Mouse (Mus musculus): ENCODE results near the gene Hsf2bp. TPM values are rescaled to one million over a fixed set of nuclear protein-coding genes. Genes with fewer than 3 reads are reported as not detected.

Gene Hsf2bp
- polyA plus RNA-seq, 1 experiment: 5.1 TPM

- TF ChIP-seq CTCF (conservative IDR thresholded peaks at IDR 0.05; ENCODE audit: insufficient read depth, insufficient read length, low read depth, low read length) (0 out of 2 replicates have a peak, but pooled peaks have one; percentile 7), POLR2A (IDR thresholded peaks at IDR 0.05; ENCODE audit: low read depth, low read length) (no peak)
- Histone ChIP-seq H3K36me3 (ENCODE audit: control insufficient read depth, insufficient read depth, low read length) (no peaks in the 10 kb centered on the region), H3K27me3 (replicated peaks; ENCODE audit: control insufficient read depth, insufficient read depth, low read length) (no peaks in the 10 kb centered on the region), H3K4me3 (ENCODE audit: insufficient read depth, low read depth, low read length) (no peak overlapping the region), H3K27ac (ENCODE audit: insufficient read depth, low read depth, low read length) (peak overlapping the region; percentile 87), H3K4me1 (ENCODE audit: control insufficient read depth, insufficient read depth, low read length) (peaks cover 20% of the 10 kb centered on the region; the same call in 1 of the 2 replicates)
- 57% methylated on average over 7 of the region's 7 CpGs for WGBS
- DNase-seq: peak; percentile 90
These were observed 132.1 kb downstream of the Hsf2bp start for GRCm38 (mm10) chr17:31904036-31904435.

GRCm38 (mm10) chr17:31902630-31903198, 133.4 kb downstream of the Hsf2bp start:
- peak overlapping the region; percentile 87 for H3K27ac ChIP-seq (ENCODE audit: insufficient read depth, low read depth, low read length)
- WGBS: 66% methylated on average over 3 of the region's 3 CpGs
- peaks cover 20% of the 10 kb centered on the region; the same call in 1 of the 2 replicates for H3K4me1 ChIP-seq (ENCODE audit: control insufficient read depth, insufficient read depth, low read length)
- H3K27me3 ChIP-seq (replicated peaks; ENCODE audit: control insufficient read depth, insufficient read depth, low read length): no peaks in the 10 kb centered on the region
- DNase-seq: no peak
- no peak overlapping the region for H3K4me3 ChIP-seq (ENCODE audit: insufficient read depth, low read depth, low read length)
- no peaks in the 10 kb centered on the region for H3K36me3 ChIP-seq (ENCODE audit: control insufficient read depth, insufficient read depth, low read length)
- TF ChIP-seq CTCF (conservative IDR thresholded peaks at IDR 0.05; ENCODE audit: insufficient read depth, insufficient read length, low read depth, low read length) (no peak), POLR2A (IDR thresholded peaks at IDR 0.05; ENCODE audit: low read depth, low read length) (no peak)

- Histone ChIP-seq H3K27me3 (replicated peaks; ENCODE audit: control insufficient read depth, insufficient read depth, low read length) (no peaks in the 10 kb centered on the region), H3K36me3 (ENCODE audit: control insufficient read depth, insufficient read depth, low read length) (no peaks in the 10 kb centered on the region), H3K4me1 (ENCODE audit: control insufficient read depth, insufficient read depth, low read length) (peaks cover 20% of the 10 kb centered on the region; the same call in 1 of the 2 replicates), H3K4me3 (ENCODE audit: insufficient read depth, low read depth, low read length) (peak overlapping the region; percentile 13; the same call in 1 of the 2 replicates), H3K27ac (ENCODE audit: insufficient read depth, low read depth, low read length) (peak overlapping the region; percentile 98)
- 46% methylated on average over 11 of the region's 11 CpGs for WGBS
- TF ChIP-seq CTCF (conservative IDR thresholded peaks at IDR 0.05; ENCODE audit: insufficient read depth, insufficient read length, low read depth, low read length) (no peak), POLR2A (IDR thresholded peaks at IDR 0.05; ENCODE audit: low read depth, low read length) (peak; percentile 46)
- DNase-seq: peak; percentile 95
These were observed 134.5 kb downstream of the Hsf2bp start for GRCm38 (mm10) chr17:31901461-31902204.

GRCm38 (mm10) chr17:31898941-31899340, 137.2 kb downstream of the Hsf2bp start:
- WGBS: 78% methylated on average over 5 of the region's 5 CpGs
- Histone ChIP-seq H3K36me3 (ENCODE audit: control insufficient read depth, insufficient read depth, low read length) (no peaks in the 10 kb centered on the region), H3K4me3 (ENCODE audit: insufficient read depth, low read depth, low read length) (no peak overlapping the region), H3K27ac (ENCODE audit: insufficient read depth, low read depth, low read length) (no peak overlapping the region), H3K27me3 (replicated peaks; ENCODE audit: control insufficient read depth, insufficient read depth, low read length) (no peaks in the 10 kb centered on the region), H3K4me1 (ENCODE audit: control insufficient read depth, insufficient read depth, low read length) (peaks cover 9% of the 10 kb centered on the region; the same call in 1 of the 2 replicates)
- no peak for DNase-seq
- no peak for TF ChIP-seq POLR2A (IDR thresholded peaks at IDR 0.05; ENCODE audit: low read depth, low read length)
- TF ChIP-seq CTCF (conservative IDR thresholded peaks at IDR 0.05; ENCODE audit: insufficient read depth, insufficient read length, low read depth, low read length): no peak

GRCm38 (mm10) chr17:31897186-31897793, 138.9 kb downstream of the Hsf2bp start:
- Histone ChIP-seq H3K36me3 (ENCODE audit: control insufficient read depth, insufficient read depth, low read length) (no peaks in the 10 kb centered on the region), H3K4me3 (ENCODE audit: insufficient read depth, low read depth, low read length) (no peak overlapping the region), H3K27ac (ENCODE audit: insufficient read depth, low read depth, low read length) (no peak overlapping the region), H3K4me1 (ENCODE audit: control insufficient read depth, insufficient read depth, low read length) (peaks cover 7% of the 10 kb centered on the region; the same call in 1 of the 2 replicates), H3K27me3 (replicated peaks; ENCODE audit: control insufficient read depth, insufficient read depth, low read length) (no peaks in the 10 kb centered on the region)
- peak; percentile 30 for DNase-seq
- 82% methylated on average over 4 of the region's 4 CpGs for WGBS
- TF ChIP-seq POLR2A (IDR thresholded peaks at IDR 0.05; ENCODE audit: low read depth, low read length) (no peak), CTCF (conservative IDR thresholded peaks at IDR 0.05; ENCODE audit: insufficient read depth, insufficient read length, low read depth, low read length) (no peak)

GRCm38 (mm10) chr17:31896751-31897150, 139.4 kb downstream of the Hsf2bp start:
- no peak overlapping the region for H3K27ac ChIP-seq (ENCODE audit: insufficient read depth, low read depth, low read length)
- DNase-seq: no peak

GRCm38 (mm10) chr17:31896311-31896710, 139.8 kb downstream of the Hsf2bp start:
- DNase-seq: no peak

More at GRCm38 (mm10) chr17:31896751-31897150, 139.4 kb downstream of the Hsf2bp start:
- no peak for TF ChIP-seq CTCF (conservative IDR thresholded peaks at IDR 0.05; ENCODE audit: insufficient read depth, insufficient read length, low read depth, low read length)
- TF ChIP-seq POLR2A (IDR thresholded peaks at IDR 0.05; ENCODE audit: low read depth, low read length): no peak
- no peak overlapping the region for H3K4me3 ChIP-seq (ENCODE audit: insufficient read depth, low read depth, low read length)
- no peaks in the 10 kb centered on the region for H3K36me3 ChIP-seq (ENCODE audit: control insufficient read depth, insufficient read depth, low read length)
- WGBS: 68% methylated on average over 3 of the region's 3 CpGs
- H3K27me3 ChIP-seq (replicated peaks; ENCODE audit: control insufficient read depth, insufficient read depth, low read length): no peaks in the 10 kb centered on the region
- H3K4me1 ChIP-seq (ENCODE audit: control insufficient read depth, insufficient read depth, low read length): peaks cover 10% of the 10 kb centered on the region; the same call in 1 of the 2 replicates

More at GRCm38 (mm10) chr17:31896311-31896710, 139.8 kb downstream of the Hsf2bp start:
- Histone ChIP-seq H3K27ac (ENCODE audit: insufficient read depth, low read depth, low read length) (no peak overlapping the region), H3K27me3 (replicated peaks; ENCODE audit: control insufficient read depth, insufficient read depth, low read length) (no peaks in the 10 kb centered on the region), H3K4me3 (ENCODE audit: insufficient read depth, low read depth, low read length) (no peak overlapping the region), H3K4me1 (ENCODE audit: control insufficient read depth, insufficient read depth, low read length) (peaks cover 14% of the 10 kb centered on the region), H3K36me3 (ENCODE audit: control insufficient read depth, insufficient read depth, low read length) (no peaks in the 10 kb centered on the region)
- WGBS: 85% methylated on average over 7 of the region's 7 CpGs
- TF ChIP-seq POLR2A (IDR thresholded peaks at IDR 0.05; ENCODE audit: low read depth, low read length): no peak
- TF ChIP-seq CTCF (conservative IDR thresholded peaks at IDR 0.05; ENCODE audit: insufficient read depth, insufficient read length, low read depth, low read length): no peak

Other genes with a start within 250 kb of the Hsf2bp start
- 35.5 and 57.6 TPM in 2 replicates for gene Sik1, start 180.5 kb downstream of the Hsf2bp start, polyA plus RNA-seq (2012; rRNA removed)
- 4.7 and 5.8 TPM in 2 replicates for gene Rrp1b, start 249 bp downstream of the Hsf2bp start, polyA plus RNA-seq (2012; rRNA removed)
- 12.0 and 16.9 TPM in 2 replicates for gene Notch3, start 130.5 kb upstream of the Hsf2bp start, polyA plus RNA-seq (2012; rRNA removed)
- gene Ephx3, start 153.2 kb upstream of the Hsf2bp start, polyA plus RNA-seq (2012; rRNA removed): 1.3 TPM in 2 replicates
- gene Brd4, start 248.4 kb upstream of the Hsf2bp start, polyA plus RNA-seq (2012; rRNA removed): 27.0 and 33.7 TPM in 2 replicates

Measured in kidney, adult 2 months (tissue).